Mouse (Mus musculus) neural tube, embryonic 13.5 days (tissue): ENCODE results near the gene Hmgb1. TPM values are rescaled to one million over a fixed set of nuclear protein-coding genes. Genes with fewer than 3 reads are reported as not detected.

ENCODE experiments used
- ATAC-seq: fragments of 200-750 bp; cut with Nextera tagmentation; 2 replicates; pipeline ENCODE4 v1.8.0; 2017; ENCODE audit warnings: low read depth, mild to moderate bottlenecking, moderate TSS enrichment, moderate library complexity
- H3K27ac ChIP-seq: fragments of 300-500 bp; sonication (generic); replicated peaks from 2 replicates; pipeline ENCODE4 v1.5.1; 2015; ENCODE audit warnings: moderate library complexity, mild to moderate bottlenecking, inconsistent platforms
- H3K27me3 ChIP-seq: fragments of 300-500 bp; sonication (generic); 2 replicates; pipeline ENCODE4 v1.6.1; 2015; ENCODE audit warnings: mild to moderate bottlenecking, inconsistent platforms
- H3K36me3 ChIP-seq: fragments of 300-500 bp; sonication (generic); 2 replicates; pipeline ENCODE4 v1.6.1; 2015; ENCODE audit warnings: mild to moderate bottlenecking, inconsistent platforms
- H3K4me1 ChIP-seq: fragments of 300-500 bp; sonication (generic); replicated peaks from 2 replicates; pipeline ENCODE4 v1.6.1; 2015; ENCODE audit warnings: inconsistent platforms
- H3K4me2 ChIP-seq: fragments of 300-500 bp; sonication (generic); 2 replicates; pipeline ENCODE4 v1.6.1; 2015; ENCODE audit warnings: inconsistent platforms, mild to moderate bottlenecking, moderate library complexity
- H3K4me3 ChIP-seq: fragments of 300-500 bp; sonication (generic); 2 replicates; pipeline ENCODE4 v1.5.1; 2015; ENCODE audit warnings: mild to moderate bottlenecking, inconsistent platforms
- H3K9ac ChIP-seq: fragments of 300-500 bp; sonication (generic); 2 replicates; pipeline ENCODE4 v1.6.1; 2015; ENCODE audit warnings: moderate library complexity, mild to moderate bottlenecking, inconsistent platforms
- H3K9me3 ChIP-seq: fragments of 300-500 bp; sonication (generic); 2 replicates; pipeline ENCODE4 v1.6.1; 2016; ENCODE audit warnings: inconsistent platforms
- WGBS: fragments of 180-500 bp; shearing (Covaris S2); methylation state at CpG from one replicate; pipeline ENCODE4 v1.1.7; 2015; 5-methylcytosine and 5-hydroxymethylcytosine counted together
- polyA plus RNA-seq: library from polyadenylated mRNA; unstranded; fragments of >200 nt; fragmentation: Nextera tagmentation; extraction: Ambion mirVana; gene quantifications from 2 replicates; pipeline ENCODE4 v1.2.1, GENCODE M21; 2015

The Hmgb1 gene
- polyA plus RNA-seq, 1 experiment from 2014 or later, result 950 TPM

GRCm38 (mm10) chr5:149208776-149209175, 24.5 kb upstream of the Hmgb1 start:
- peaks cover 22% of the 10 kb centered on the region for H3K4me1 ChIP-seq
- ATAC-seq, result no peak
- 72% methylated on average over 7 of the region's 7 CpGs for WGBS
- no peaks in the 10 kb centered on the region for H3K27me3 ChIP-seq
- no peak overlapping the region for H3K27ac ChIP-seq
- no peak overlapping the region for H3K4me3 ChIP-seq
- H3K9me3 ChIP-seq, result no peaks in the 10 kb centered on the region
- H3K36me3 ChIP-seq, result peaks cover 66% of the 10 kb centered on the region
- H3K4me2 ChIP-seq, result no peak overlapping the region
- no peak overlapping the region for H3K9ac ChIP-seq

GRCm38 (mm10) chr5:149207661-149208060, 23.4 kb upstream of the Hmgb1 start:
- ATAC-seq, result no peak

GRCm38 (mm10) chr5:149206286-149206685, 22.0 kb upstream of the Hmgb1 start:
- ATAC-seq, result no peak
- Histone ChIP-seq H3K4me1 (peaks cover 17% of the 10 kb centered on the region), H3K4me2 (no peak overlapping the region), H3K9me3 (no peaks in the 10 kb centered on the region), H3K4me3 (no peak overlapping the region), H3K27ac (no peak overlapping the region), H3K9ac (no peak overlapping the region), H3K27me3 (no peaks in the 10 kb centered on the region), H3K36me3 (peaks cover 68% of the 10 kb centered on the region)
- WGBS, result 72% methylated on average over 5 of the region's 5 CpGs

More at GRCm38 (mm10) chr5:149207661-149208060, 23.4 kb upstream of the Hmgb1 start:
- Histone ChIP-seq H3K4me2 (no peak overlapping the region), H3K9me3 (no peaks in the 10 kb centered on the region), H3K4me3 (no peak overlapping the region), H3K9ac (no peak overlapping the region), H3K4me1 (peaks cover 22% of the 10 kb centered on the region), H3K27ac (no peak overlapping the region), H3K27me3 (no peaks in the 10 kb centered on the region), H3K36me3 (peaks cover 66% of the 10 kb centered on the region)
- 86% methylated on average over 6 of the region's 6 CpGs for WGBS

- Histone ChIP-seq H3K4me1 (peaks cover 17% of the 10 kb centered on the region), H3K27ac (no peak overlapping the region), H3K9me3 (no peaks in the 10 kb centered on the region), H3K4me3 (no peak overlapping the region), H3K27me3 (no peaks in the 10 kb centered on the region), H3K36me3 (peaks cover 66% of the 10 kb centered on the region), H3K4me2 (no peak overlapping the region), H3K9ac (0 out of 2 replicates have a peak overlapping the region, but pooled peaks have one; percentile 12)
- 65% methylated on average over 8 of the region's 8 CpGs for WGBS
- ATAC-seq, result no peak
Measured at GRCm38 (mm10) chr5:149205265-149205664, 21.0 kb upstream of the Hmgb1 start.

GRCm38 (mm10) chr5:149204822-149205221, 20.5 kb upstream of the Hmgb1 start:
- Histone ChIP-seq H3K27me3 (no peaks in the 10 kb centered on the region), H3K36me3 (peaks cover 63% of the 10 kb centered on the region), H3K4me2 (no peak overlapping the region), H3K4me3 (no peak overlapping the region), H3K9me3 (no peaks in the 10 kb centered on the region), H3K9ac (no peak overlapping the region), H3K4me1 (peaks cover 15% of the 10 kb centered on the region), H3K27ac (no peak overlapping the region)
- 91% methylated on average over 7 of the region's 7 CpGs for WGBS
- no peak for ATAC-seq

- peaks cover 66% of the 10 kb centered on the region for H3K36me3 ChIP-seq
- no peak overlapping the region for H3K4me3 ChIP-seq
- H3K27me3 ChIP-seq, result no peaks in the 10 kb centered on the region
- no peak for ATAC-seq
- H3K4me2 ChIP-seq, result no peak overlapping the region
- H3K4me1 ChIP-seq, result 0 out of 2 replicates have a peak, but pooled peaks cover 7% of the 10 kb centered on the region
- no peak overlapping the region for H3K27ac ChIP-seq
- 96% methylated on average over 4 of the region's 4 CpGs for WGBS
- H3K9ac ChIP-seq, result no peak overlapping the region
- no peaks in the 10 kb centered on the region for H3K9me3 ChIP-seq
Measured at GRCm38 (mm10) chr5:149203796-149204375, 19.6 kb upstream of the Hmgb1 start.

GRCm38 (mm10) chr5:149202941-149203340, 18.7 kb upstream of the Hmgb1 start:
- 85% methylated on average over 5 of the region's 5 CpGs for WGBS
- no peak overlapping the region for H3K4me2 ChIP-seq
- ATAC-seq, result no peak
- no peak overlapping the region for H3K4me3 ChIP-seq
- H3K27ac ChIP-seq, result no peak overlapping the region
- H3K36me3 ChIP-seq, result peaks cover 70% of the 10 kb centered on the region
- H3K4me1 ChIP-seq, result 0 out of 2 replicates have a peak, but pooled peaks cover 7% of the 10 kb centered on the region
- no peak overlapping the region for H3K9ac ChIP-seq
- H3K27me3 ChIP-seq, result no peaks in the 10 kb centered on the region
- H3K9me3 ChIP-seq, result no peaks in the 10 kb centered on the region

GRCm38 (mm10) chr5:149198782-149199181, 14.5 kb upstream of the Hmgb1 start:
- 100% methylated on average over 1 of the region's 1 CpGs for WGBS
- peaks cover 32% of the 10 kb centered on the region for H3K4me1 ChIP-seq
- no peak overlapping the region for H3K9ac ChIP-seq
- no peak overlapping the region for H3K4me3 ChIP-seq
- H3K27ac ChIP-seq, result no peak overlapping the region
- ATAC-seq, result no peak
- no peaks in the 10 kb centered on the region for H3K9me3 ChIP-seq
- H3K27me3 ChIP-seq, result no peaks in the 10 kb centered on the region
- no peak overlapping the region for H3K4me2 ChIP-seq
- H3K36me3 ChIP-seq, result peaks cover 73% of the 10 kb centered on the region

- Histone ChIP-seq H3K27ac (no peak overlapping the region), H3K4me3 (no peak overlapping the region), H3K9ac (no peak overlapping the region), H3K36me3 (peaks cover 69% of the 10 kb centered on the region), H3K4me2 (peak overlapping the region; percentile 21), H3K27me3 (no peaks in the 10 kb centered on the region), H3K4me1 (peaks cover 32% of the 10 kb centered on the region), H3K9me3 (no peaks in the 10 kb centered on the region)
- no peak for ATAC-seq
- 3% methylated on average over 1 of the region's 1 CpGs for WGBS
Measured at GRCm38 (mm10) chr5:149196611-149197010, 12.3 kb upstream of the Hmgb1 start.

GRCm38 (mm10) chr5:149190160-149190559, 5.9 kb upstream of the Hmgb1 start:
- no peak for ATAC-seq
- Histone ChIP-seq H3K9me3 (no peaks in the 10 kb centered on the region), H3K4me2 (no peak overlapping the region), H3K4me1 (peaks cover 27% of the 10 kb centered on the region), H3K27ac (no peak overlapping the region), H3K9ac (no peak overlapping the region), H3K36me3 (peaks cover 66% of the 10 kb centered on the region), H3K27me3 (no peaks in the 10 kb centered on the region), H3K4me3 (no peak overlapping the region)
- 95% methylated on average over 1 of the region's 1 CpGs for WGBS

GRCm38 (mm10) chr5:149185806-149186205, 1.5 kb upstream of the Hmgb1 start:
- H3K27ac ChIP-seq, result no peak overlapping the region
- H3K9me3 ChIP-seq, result no peaks in the 10 kb centered on the region
- ATAC-seq, result no peak
- no peaks in the 10 kb centered on the region for H3K27me3 ChIP-seq
- WGBS, result 79% methylated on average over 3 of the region's 3 CpGs
- H3K4me3 ChIP-seq, result peak overlapping the region; percentile 82
- H3K9ac ChIP-seq, result peak overlapping the region; percentile 88
- peaks cover 26% of the 10 kb centered on the region for H3K36me3 ChIP-seq
- H3K4me1 ChIP-seq, result peaks cover 30% of the 10 kb centered on the region
- peak overlapping the region; percentile 82 for H3K4me2 ChIP-seq

- H3K4me3 ChIP-seq, result peak overlapping the region; percentile 82
- ATAC-seq, result no peak; the same call in 1 of the 2 replicates
- no peaks in the 10 kb centered on the region for H3K27me3 ChIP-seq
- H3K4me2 ChIP-seq, result peak overlapping the region; percentile 82
- peak overlapping the region; percentile 88 for H3K9ac ChIP-seq
- peak overlapping the region; percentile 92 for H3K27ac ChIP-seq
- H3K4me1 ChIP-seq, result peaks cover 30% of the 10 kb centered on the region
- H3K36me3 ChIP-seq, result peaks cover 17% of the 10 kb centered on the region
- no peaks in the 10 kb centered on the region for H3K9me3 ChIP-seq
- 1% methylated on average over 20 of the region's 20 CpGs for WGBS
Measured at GRCm38 (mm10) chr5:149184844-149185186, 526 bp upstream of the Hmgb1 start.

GRCm38 (mm10) chr5:149183721-149184103, 577 bp downstream of the Hmgb1 start:
- Histone ChIP-seq H3K27ac (peak overlapping the region; percentile 97), H3K9me3 (no peaks in the 10 kb centered on the region), H3K36me3 (peaks cover 6% of the 10 kb centered on the region; the same call in 1 of the 2 replicates), H3K9ac (peak overlapping the region; percentile 82), H3K4me3 (peak overlapping the region; percentile 62), H3K4me1 (peaks cover 30% of the 10 kb centered on the region), H3K4me2 (peak overlapping the region; percentile 69), H3K27me3 (no peaks in the 10 kb centered on the region)
- under 1% methylated on average over 13 of the region's 13 CpGs for WGBS
- ATAC-seq, result no peak; the same call in 1 of the 2 replicates
